In genomic region chr5:76303745-76304451, GRCm38 (mm10) we compare ENCODE assay signal across 8 mouse cellular contexts. TPM values are rescaled to one million over a fixed set of nuclear protein-coding genes. Genes with fewer than 3 reads are reported as not detected.
DNase-seq lines count a peak whose midpoint lies in the region; ATAC-seq lines count a peak whose summit lies in the region.

No protein-coding gene starts in this region.

- peak overlapping the region; percentile 96 for H3K4me2 ChIP-seq in intestine, embryonic 14.5 days (ENCODE audit: low read length)
- peak overlapping the region; percentile 74 for H3K4me2 ChIP-seq in midbrain, embryonic 11.5 days

- H3K27me3 ChIP-seq in intestine, embryonic 14.5 days (replicated peaks; ENCODE audit: control insufficient read depth, insufficient read depth, low read length) = no peaks in the 10 kb centered on the region
- H3K27me3 ChIP-seq in midbrain, embryonic 11.5 days (ENCODE audit: control insufficient read depth, insufficient read depth, low read length) = no peaks in the 10 kb centered on the region

- H3K4me3 ChIP-seq in intestine, embryonic 14.5 days (ENCODE audit: low read depth, low read length) = peak overlapping the region; percentile 93
- peak overlapping the region; percentile 95 for H3K4me3 ChIP-seq in midbrain, embryonic 11.5 days (ENCODE audit: low read depth, low read length)

- peaks cover 18% of the 10 kb centered on the region for H3K4me1 ChIP-seq in intestine, embryonic 14.5 days (replicated peaks; ENCODE audit: control insufficient read depth, insufficient read depth, low read length)
- peaks cover 9% of the 10 kb centered on the region for H3K4me1 ChIP-seq in midbrain, embryonic 11.5 days (ENCODE audit: control insufficient read depth, insufficient read depth, low read length)

- ATAC-seq in common myeloid progenitor, adult 5-6 weeks (replicated peaks; ENCODE audit: low read depth, poor library complexity, severe bottlenecking) = peak; percentile 64
- peak; percentile 73 for ATAC-seq in intestine, embryonic 14.5 days (replicated peaks; ENCODE audit: low FRiP score, low TSS enrichment, low read depth)
- peak; percentile 87 for ATAC-seq in midbrain, embryonic 11.5 days (ENCODE audit: low FRiP score)
- no peak for ATAC-seq in erythroid progenitor cell, adult 5-6 weeks (replicated peaks; ENCODE audit: low FRiP score, poor library complexity, severe bottlenecking)

- peak overlapping the region; percentile 98 for H3K27ac ChIP-seq in intestine, embryonic 14.5 days (ENCODE audit: low read depth)
- H3K27ac ChIP-seq in midbrain, embryonic 11.5 days (ENCODE audit: low read depth, low read length) = peak overlapping the region; percentile 95

- no peaks in the 10 kb centered on the region for H3K36me3 ChIP-seq in intestine, embryonic 14.5 days (ENCODE audit: control insufficient read depth, insufficient read depth, low read length)
- H3K36me3 ChIP-seq in midbrain, embryonic 11.5 days (ENCODE audit: control insufficient read depth, insufficient read depth, low read length) = no peaks in the 10 kb centered on the region

- WGBS in intestine, embryonic 14.5 days = under 1% methylated on average over 95 of the region's 100 CpGs
- WGBS in midbrain, embryonic 11.5 days = under 1% methylated on average over 81 of the region's 100 CpGs

- H3K9ac ChIP-seq in intestine, embryonic 14.5 days (ENCODE audit: low read length) = peak overlapping the region; percentile 89
- H3K9ac ChIP-seq in midbrain, embryonic 11.5 days (ENCODE audit: low read length) = peak overlapping the region; percentile 93

- intact Hi-C loops in gastrocnemius, postnatal 14 days (cut with DNase I; ENCODE audit: low total_unique reads) = loop anchor here (10.0 kb wide), 1 partner anchor 231 kb away; no protein-coding TSS in a partner anchor
- intact Hi-C loops in left cerebral cortex, postnatal 4 days (cut with DNase I) = loop anchor here (10.0 kb wide), 1 partner anchor 231 kb away; no protein-coding TSS in a partner anchor

- no peaks in the 10 kb centered on the region for H3K9me3 ChIP-seq in intestine, embryonic 14.5 days (ENCODE audit: control insufficient read depth, low read length)
- no peaks in the 10 kb centered on the region for H3K9me3 ChIP-seq in midbrain, embryonic 11.5 days (ENCODE audit: control insufficient read depth, low read length)

- DNase-seq in adipocyte (ENCODE audit: low spot score) = peak; percentile 93
- DNase-seq in gastrocnemius, postnatal 14 days = peak; percentile 89
- DNase-seq in intestine, embryonic 14.5 days (ENCODE audit: low spot score) = peak; percentile 79
- peak; percentile 85 for DNase-seq in left cerebral cortex, postnatal 4 days
- peak; percentile 96 for DNase-seq in midbrain, embryonic 11.5 days (ENCODE audit: low spot score, missing footprints)
- peak; percentile 52 for DNase-seq in skeletal muscle tissue, adult 2 months (ENCODE audit: low read depth, low spot score)

RNA-seq across cellular contexts. Expression of gene Clock, which starts 0.7 kb away (rescaled TPM):
- total RNA-seq in common myeloid progenitor, adult 5-6 weeks (2017) = 11.0 and 13.9 TPM in 2 replicates
- 10 to 100 TPM; 13.7 to 14.1 TPM for total RNA-seq in gastrocnemius, postnatal 14 days (2021)
- polyA plus RNA-seq in intestine, embryonic 14.5 days (2014; fragmentation: Nextera tagmentation; extraction: Ambion mirVana) = 19.4 and 23.9 TPM in 2 replicates
- 10 to 100 TPM; 31.2 to 31.7 TPM for total RNA-seq in left cerebral cortex, postnatal 4 days (2021)
- polyA plus RNA-seq in midbrain, embryonic 11.5 days (2014; fragmentation: Nextera tagmentation; extraction: Ambion mirVana) = 11.5 and 11.6 TPM in 2 replicates
- total RNA-seq in erythroid progenitor cell, adult 5-6 weeks (2015; ENCODE audit: low replicate concordance) = 1.8 and 10.9 TPM in 2 replicates
- 1.0 and 1.1 TPM in 2 replicates for total RNA-seq in erythroid progenitor cell, adult 5-6 weeks (2017; ENCODE audit: low replicate concordance)

RNA-seq across cellular contexts. Expression of gene Pdcl2, which starts 27.1 kb away (rescaled TPM):
- not detected in 2 replicates for total RNA-seq in common myeloid progenitor, adult 5-6 weeks (2017)
- not detected for total RNA-seq in gastrocnemius, postnatal 14 days (2021)
- not detected in 2 replicates for polyA plus RNA-seq in intestine, embryonic 14.5 days (2014; fragmentation: Nextera tagmentation; extraction: Ambion mirVana)
- total RNA-seq in left cerebral cortex, postnatal 4 days (2021) = not detected
- not detected in 2 replicates for polyA plus RNA-seq in midbrain, embryonic 11.5 days (2014; fragmentation: Nextera tagmentation; extraction: Ambion mirVana)
- total RNA-seq in erythroid progenitor cell, adult 5-6 weeks (2015; ENCODE audit: low replicate concordance) = not detected in 2 replicates
- not detected in 2 replicates for total RNA-seq in erythroid progenitor cell, adult 5-6 weeks (2017; ENCODE audit: low replicate concordance)

RNA-seq across cellular contexts. Expression of gene Nmu, which starts 59.7 kb away (rescaled TPM):
- total RNA-seq in common myeloid progenitor, adult 5-6 weeks (2017) = not detected in 2 replicates
- not detected for total RNA-seq in gastrocnemius, postnatal 14 days (2021)
- 0.30 TPM in 1 of 2 replicates, not detected in the other for polyA plus RNA-seq in intestine, embryonic 14.5 days (2014; fragmentation: Nextera tagmentation; extraction: Ambion mirVana)
- not detected for total RNA-seq in left cerebral cortex, postnatal 4 days (2021)
- 0.21 and 0.22 TPM in 2 replicates for polyA plus RNA-seq in midbrain, embryonic 11.5 days (2014; fragmentation: Nextera tagmentation; extraction: Ambion mirVana)
- not detected in 2 replicates for total RNA-seq in erythroid progenitor cell, adult 5-6 weeks (2015; ENCODE audit: low replicate concordance)
- total RNA-seq in erythroid progenitor cell, adult 5-6 weeks (2017; ENCODE audit: low replicate concordance) = not detected in 2 replicates
